Mouse (Mus musculus): Measurements from ENCODE around the gene Cript. TPM values are rescaled to one million over a fixed set of nuclear protein-coding genes. Genes with fewer than 3 reads are reported as not detected.

Cript gene
- total and polyA plus RNA-seq, 3 experiments: 18.4 to 43.1 (median 34.8) TPM

GRCm38 (mm10) chr17:87053921-87054320 lies 28.6 kb downstream of the Cript start:
- no peak overlapping the region for H3K9ac ChIP-seq (ENCODE audit: insufficient read depth, low read depth)
- no peak overlapping the region for H3K4me2 ChIP-seq (ENCODE audit: insufficient read depth, low read depth, poor library complexity, severe bottlenecking)
- no peaks in the 10 kb centered on the region for H3K36me3 ChIP-seq (replicated peaks in 1 of 2; ENCODE audit: control insufficient read depth in 1 of 2, insufficient read depth in 1 of 2, low read length in 1 of 2)
- no peak for DNase-seq (ENCODE audit: extremely low read depth)
- dilution Hi-C loops (cut with MboI; ENCODE audit: extremely low pct_ligation_motif_present, extremely low pct_unique_long_range_greater_than_20kb, low sequenced_read_pairs) (no loop called here), in situ Hi-C loops (cut with MboI; ENCODE audit: low pct_ligation_motif_present, low pct_unique_long_range_greater_than_20kb, low sequenced_read_pairs) (loop anchor here (5.0 kb wide), 1 partner anchor 198 kb away; no protein-coding TSS in a partner anchor)
- H3K27me3 ChIP-seq (replicated peaks): peaks cover 3% of the 10 kb centered on the region
- H3K9me3 ChIP-seq (replicated peaks; ENCODE audit: low read length): no peaks in the 10 kb centered on the region
- H3K27ac ChIP-seq (ENCODE audit: insufficient read depth, low read depth): no peak overlapping the region
- no peaks in the 10 kb centered on the region for H3K79me2 ChIP-seq (replicated peaks; ENCODE audit: control insufficient read depth, extremely low read depth, insufficient read depth, poor library complexity, severe bottlenecking)
- TF ChIP-seq SIN3A (IDR thresholded peaks at IDR 0.05; ENCODE audit: low read length) (no peak), JUN (IDR thresholded peaks at IDR 0.05; ENCODE audit: insufficient read depth, low read depth, low read length) (no peak), ZC3H11A (IDR thresholded peaks at IDR 0.05; ENCODE audit: low read depth, low read length) (no peak), SMC3 (IDR thresholded peaks at IDR 0.05; ENCODE audit: low read depth, low read length) (no peak), HCFC1 (IDR thresholded peaks at IDR 0.05; ENCODE audit: low read depth, low read length) (no peak), MAX (IDR thresholded peaks at IDR 0.05; ENCODE audit: low read length) (no peak)
- no peak overlapping the region for H3K4me3 ChIP-seq (replicated peaks in 1 of 3; ENCODE audit: low read depth in 2 of 3, low read length in 2 of 3, poor library complexity in 1 of 3)
- H3K4me1 ChIP-seq (ENCODE audit: control insufficient read depth in 1 of 2, insufficient read depth in 2 of 2): peaks cover 0 to 14% of the 10 kb centered on the region in 2 experiments; a peak in 2 of 4 replicates

DNA sequence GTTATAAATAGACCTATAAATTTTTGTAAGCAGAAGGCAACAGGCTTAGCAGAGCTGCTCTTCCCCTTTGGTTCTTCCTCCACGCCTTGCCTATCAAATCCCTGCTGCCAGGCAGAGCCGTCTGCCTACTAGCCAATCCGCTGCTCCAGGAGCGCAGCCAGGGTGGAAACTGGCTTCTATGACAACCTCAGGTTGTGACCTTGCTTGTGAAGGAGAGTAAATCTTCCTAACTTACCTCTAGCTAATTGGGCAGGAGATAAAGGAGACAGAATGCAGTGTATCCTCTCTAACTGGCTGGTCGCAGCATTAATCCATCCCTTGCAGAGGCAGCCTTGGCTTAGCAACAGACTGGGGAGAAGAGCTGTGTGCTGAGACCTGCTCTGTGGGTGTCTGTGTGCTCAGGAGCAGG lies 29.7 kb downstream of the Cript start:
- in situ Hi-C loops (cut with MboI; ENCODE audit: low pct_ligation_motif_present, low pct_unique_long_range_greater_than_20kb, low sequenced_read_pairs): no loop called here
- dilution Hi-C loops (cut with MboI; ENCODE audit: extremely low pct_ligation_motif_present, extremely low pct_unique_long_range_greater_than_20kb, low sequenced_read_pairs): no loop called here
- no peak for DNase-seq (ENCODE audit: extremely low read depth)
- H3K4me1 ChIP-seq (ENCODE audit: control insufficient read depth in 1 of 2, insufficient read depth in 2 of 2): peaks cover 0 to 10% of the 10 kb centered on the region in 2 experiments; a peak in 2 of 4 replicates
- H3K4me2 ChIP-seq (ENCODE audit: insufficient read depth, low read depth, poor library complexity, severe bottlenecking): no peak overlapping the region
- H3K27ac ChIP-seq (ENCODE audit: insufficient read depth, low read depth): no peak overlapping the region
- no peak overlapping the region for H3K9ac ChIP-seq (ENCODE audit: insufficient read depth, low read depth)
- H3K9me3 ChIP-seq (replicated peaks; ENCODE audit: low read length): no peaks in the 10 kb centered on the region
- H3K27me3 ChIP-seq (replicated peaks): no peaks in the 10 kb centered on the region
- H3K79me2 ChIP-seq (replicated peaks; ENCODE audit: control insufficient read depth, extremely low read depth, insufficient read depth, poor library complexity, severe bottlenecking): no peaks in the 10 kb centered on the region
- H3K36me3 ChIP-seq (replicated peaks in 1 of 2; ENCODE audit: control insufficient read depth in 1 of 2, insufficient read depth in 1 of 2, low read length in 1 of 2): no peaks in the 10 kb centered on the region
- no peak overlapping the region for H3K4me3 ChIP-seq (replicated peaks in 1 of 3; ENCODE audit: low read depth in 2 of 3, low read length in 2 of 3, poor library complexity in 1 of 3)
- TF ChIP-seq ZMIZ1 (IDR thresholded peaks at IDR 0.05; ENCODE audit: low read depth, low read length) (no peak), JUN (IDR thresholded peaks at IDR 0.05; ENCODE audit: insufficient read depth, low read depth, low read length) (no peak), UBTF (IDR thresholded peaks at IDR 0.05; ENCODE audit: low read depth, low read length) (no peak), ELF1 (IDR thresholded peaks at IDR 0.05; ENCODE audit: low read depth, low read length) (no peak), MEF2A (IDR thresholded peaks at IDR 0.05; ENCODE audit: borderline replicate concordance, low read depth, low read length) (no peak), MAFK (IDR thresholded peaks at IDR 0.05; ENCODE audit: insufficient replicate concordance, low read length) (no peak), E2F4 (IDR thresholded peaks at IDR 0.05; ENCODE audit: insufficient replicate concordance, low read depth, low read length) (no peak), NRF1 (IDR thresholded peaks at IDR 0.05; ENCODE audit: low read depth, low read length) (no peak), MXI1 (IDR thresholded peaks at IDR 0.05; ENCODE audit: low read depth, low read length) (no peak), SIN3A (IDR thresholded peaks at IDR 0.05; ENCODE audit: low read length) (no peak), ETS1 (conservative IDR thresholded peaks at IDR 0.05; ENCODE audit: low read depth, low read length) (no peak), MYC (IDR thresholded peaks at IDR 0.05; ENCODE audit: low read depth, low read length) (no peak), USF1 (IDR thresholded peaks at IDR 0.05; ENCODE audit: low read depth, low read length) (no peak), GABPA (IDR thresholded peaks at IDR 0.05; ENCODE audit: insufficient replicate concordance, low read depth, low read length) (no peak), TCF12 (IDR thresholded peaks at IDR 0.05; ENCODE audit: low read depth, low read length) (no peak), EP300 (IDR thresholded peaks at IDR 0.05; ENCODE audit: low read length) (no peak), KAT2A (IDR thresholded peaks at IDR 0.05; ENCODE audit: insufficient replicate concordance, low read length) (no peak)
